Mouse (Mus musculus) lung, postnatal 10 days (tissue): ENCODE data around the gene Topaz1.
A peak's percentile ranks its signal among the peaks of the same experiment; 100 is the strongest.
"Not testable (repeated sequence)": the region's sequence is repeated elsewhere in the genome, so short reads cannot be mapped to it uniquely, and the experiment has no call there.

Source experiments
- DNase-seq: peaks from one replicate; pipeline ENCODE4 v3.0.0; 2021

The Topaz1 gene

GRCm38 (mm10) chr9:122814775-122815174 lies 67.6 kb downstream of the Topaz1 start:
- DNase-seq, result no peak

- DNase-seq, result no peak
These were observed 68.2 kb downstream of the Topaz1 start for GRCm38 (mm10) chr9:122815239-122815851.

GRCm38 (mm10) chr9:122823374-122824017 lies 76.3 kb downstream of the Topaz1 start:
- no peak for DNase-seq

DNA sequence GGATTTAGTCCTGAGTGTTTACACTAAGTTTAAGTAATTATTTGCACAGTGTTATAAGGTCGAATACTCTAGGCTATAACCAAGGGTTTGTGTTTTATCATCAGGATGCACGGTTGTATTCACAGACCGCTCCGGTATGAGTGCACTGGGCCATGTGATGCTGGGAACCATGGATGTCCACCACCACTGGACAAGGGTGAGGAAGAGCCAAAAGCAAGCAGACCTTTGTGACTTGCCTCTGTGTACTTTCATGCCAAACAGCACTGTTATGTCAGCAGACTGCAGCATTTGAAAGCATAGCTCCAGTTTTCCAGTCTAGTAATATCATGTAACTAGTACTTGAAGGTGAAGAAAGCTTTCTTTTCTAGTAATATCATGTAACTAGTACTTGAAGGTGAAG lies 79.6 kb downstream of the Topaz1 start:
- no peak for DNase-seq

DNA sequence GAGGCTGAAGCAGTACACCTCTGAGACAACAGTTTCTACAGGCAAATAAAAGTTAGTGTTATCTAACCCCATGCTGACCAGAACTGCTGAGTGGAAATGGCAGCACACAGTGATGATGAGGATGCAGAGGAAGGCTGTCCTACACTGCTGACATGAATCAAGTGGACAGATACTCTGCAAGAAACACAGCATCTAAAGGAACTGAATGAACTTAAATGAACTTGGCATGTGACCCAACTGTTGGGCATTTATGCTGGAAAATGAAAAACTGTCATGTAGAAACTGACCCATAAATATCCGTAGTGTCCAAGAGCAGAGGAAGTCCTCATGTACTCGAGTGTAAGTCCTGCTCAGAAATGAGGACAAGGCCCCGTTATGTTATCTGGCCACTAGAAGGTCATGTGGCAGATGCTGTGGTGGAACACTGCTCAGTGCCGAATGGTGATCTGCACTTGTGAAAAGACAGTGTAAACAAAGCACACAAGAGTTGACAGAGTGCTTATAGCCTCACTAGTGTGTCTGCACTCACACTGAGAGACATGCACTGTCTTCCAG lies 82.8 kb downstream of the Topaz1 start:
- DNase-seq, result no peak

- DNase-seq, result no peak
These were observed 89.0 kb downstream of the Topaz1 start for GRCm38 (mm10) chr9:122836126-122836525.

DNA sequence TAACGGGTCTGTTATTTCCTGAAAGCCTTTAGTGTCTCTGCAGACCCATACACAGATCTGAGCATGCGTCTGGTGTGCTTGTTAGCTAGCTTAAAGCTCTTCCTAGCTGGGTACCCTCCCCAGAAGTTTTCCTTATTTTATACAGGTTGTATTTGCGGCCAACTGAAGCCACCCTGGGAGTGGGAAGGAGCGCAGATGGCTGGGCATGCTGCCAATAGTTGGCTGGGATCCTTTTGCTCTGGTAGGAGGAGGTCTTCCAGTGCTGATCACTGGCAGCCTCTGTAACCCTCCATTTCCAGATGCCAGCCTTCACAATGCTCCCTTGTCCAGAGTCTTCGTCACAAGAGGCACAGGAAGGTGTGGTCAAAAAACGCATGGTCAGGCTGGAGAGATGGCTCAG lies 89.6 kb downstream of the Topaz1 start:
- peak; percentile 52 for DNase-seq

DNA sequence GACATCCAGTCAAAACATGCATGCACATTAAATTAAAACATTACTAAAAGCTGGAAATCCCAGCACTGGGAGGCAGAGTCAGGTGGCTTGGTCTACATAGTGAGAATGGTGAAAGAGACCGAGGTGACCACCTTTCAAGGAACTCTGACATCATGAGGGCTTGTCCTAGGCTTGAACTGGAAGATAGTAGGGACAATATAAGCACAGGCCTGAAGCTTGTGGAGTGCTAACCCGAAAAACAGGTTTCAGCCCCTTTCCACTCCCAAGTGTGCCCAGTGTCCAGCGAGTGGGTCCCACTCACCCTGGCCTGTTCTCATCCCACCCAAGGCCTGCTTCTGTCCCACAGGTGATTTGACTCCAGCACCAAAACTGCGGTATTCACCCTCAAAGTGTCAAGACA lies 90.1 kb downstream of the Topaz1 start:
- no peak for DNase-seq

DNA sequence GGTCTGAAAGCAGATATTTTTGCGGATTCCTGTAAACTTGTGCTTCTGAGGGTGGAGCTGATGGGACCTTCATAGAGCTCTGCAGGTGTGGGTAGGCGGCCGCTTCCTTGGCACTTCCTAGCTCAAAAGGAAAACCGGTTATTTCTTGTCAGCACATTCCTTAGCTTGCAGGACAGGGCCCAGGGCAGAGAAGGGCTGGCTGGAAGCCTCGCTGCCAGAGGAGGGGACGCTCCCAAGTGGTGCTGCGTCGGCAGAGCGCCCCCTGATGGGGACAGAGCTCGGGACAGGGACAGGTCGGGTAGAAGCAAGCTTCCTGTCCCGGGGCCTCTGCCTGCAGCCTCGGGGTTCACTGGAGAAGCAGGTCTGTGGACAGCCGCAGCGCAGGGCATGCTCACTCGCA lies 90.5 kb downstream of the Topaz1 start:
- peak; percentile 78 for DNase-seq

DNA sequence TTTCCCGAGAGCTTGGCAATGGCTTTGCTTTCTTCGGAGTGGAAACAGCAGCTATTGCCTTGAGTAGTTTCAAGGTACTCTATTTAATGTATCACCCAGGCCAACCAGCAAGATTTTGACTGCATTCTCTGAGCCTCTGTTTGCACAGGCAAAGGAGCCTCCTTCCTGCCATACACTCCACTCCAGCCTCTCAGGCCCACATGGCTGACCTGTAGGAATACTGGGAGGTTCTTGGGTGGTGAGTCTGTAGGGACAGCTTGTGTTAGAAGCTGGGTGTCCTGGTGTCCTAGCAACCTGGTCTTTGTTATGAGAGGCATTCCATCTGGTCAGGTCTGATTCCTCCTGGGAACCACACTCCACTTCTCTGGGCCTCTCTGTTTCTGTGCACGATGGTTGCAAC lies 96.6 kb downstream of the Topaz1 start, which contains the start of gene Gm35549:
Gene Gm35549, minus strand, starts transcription at position 276 of the 400 bp plus-strand sequence.
- no peak for DNase-seq

DNA sequence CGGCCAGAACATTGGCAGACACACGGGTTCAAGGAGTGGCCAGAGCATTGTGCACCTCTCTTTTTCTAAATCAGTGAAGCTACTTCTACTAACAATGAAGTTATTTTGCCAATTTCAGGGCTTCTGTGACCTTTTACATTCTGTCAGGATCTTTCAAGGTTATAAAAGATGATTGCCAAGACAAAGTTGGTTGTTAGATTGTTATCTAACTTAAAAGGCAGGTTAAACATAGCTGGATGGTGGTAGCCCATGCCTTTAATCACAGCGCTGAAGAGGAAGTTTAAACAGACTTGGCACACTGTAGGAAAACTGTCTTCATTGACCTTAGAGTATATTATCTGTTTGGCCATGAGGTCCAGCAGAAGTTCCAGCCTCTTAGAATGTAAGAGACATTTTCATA lies 98.5 kb downstream of the Topaz1 start:
- no peak for DNase-seq

DNA sequence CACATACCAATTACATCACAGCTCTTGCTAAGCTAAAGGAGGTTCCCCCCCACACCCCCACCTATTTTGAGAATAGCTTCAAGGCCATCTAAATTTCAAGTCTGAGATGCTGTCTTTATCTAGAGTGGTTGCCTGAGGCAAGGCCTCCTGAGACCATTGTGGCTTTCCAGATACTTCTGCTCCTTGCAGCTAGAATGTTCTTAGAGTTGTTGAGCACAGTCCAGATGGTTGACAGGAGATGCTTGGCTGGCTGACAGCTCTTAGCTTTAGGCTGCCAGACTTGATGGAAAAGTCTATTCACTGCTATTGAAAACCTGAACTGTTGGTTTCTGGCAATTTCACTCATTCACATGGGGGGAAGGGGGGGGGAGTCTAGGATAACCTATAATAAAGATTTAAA lies 99.0 kb downstream of the Topaz1 start:
- peak; percentile 23 for DNase-seq

DNA sequence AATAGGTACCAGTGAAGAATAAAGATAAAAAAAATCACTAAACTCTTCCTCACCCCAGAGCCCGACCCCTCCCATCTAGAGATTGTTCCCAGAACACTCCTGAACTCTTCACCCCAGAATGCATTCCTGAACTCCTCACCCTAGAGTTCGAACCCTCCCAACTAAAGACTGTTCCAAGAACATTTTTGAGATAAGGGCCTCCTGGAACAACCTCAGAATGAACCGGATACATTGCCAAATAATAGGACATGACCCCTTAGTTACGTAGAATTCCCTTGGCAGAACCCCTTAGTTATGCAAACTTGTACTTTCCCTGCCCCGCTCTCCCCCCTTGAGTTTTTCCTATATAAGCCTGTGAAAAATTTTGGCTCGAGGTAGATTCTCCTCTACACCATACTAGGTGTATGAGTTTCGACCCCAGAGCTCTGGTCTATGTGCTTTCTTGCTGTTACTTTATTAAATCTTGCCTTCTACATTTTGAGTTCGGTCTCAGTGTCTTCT lies 100.7 kb downstream of the Topaz1 start:
- DNase-seq, result not testable (repeated sequence)
